Mouse (Mus musculus) hindbrain, embryonic 16.5 days (tissue): Measurements from ENCODE around the gene Mical1. TPM values are rescaled to one million over a fixed set of nuclear protein-coding genes. Genes with fewer than 3 reads are reported as not detected.
A peak's percentile ranks its signal among the peaks of the same experiment; 100 is the strongest.

Experiments
- ATAC-seq: fragments of 200-750 bp; cut with Nextera tagmentation; 2 replicates; pipeline ENCODE4 v1.8.0; 2017; ENCODE audit warnings: moderate TSS enrichment, moderate library complexity
- H3K27ac ChIP-seq: fragments of 300-500 bp; sonication (generic); 2 replicates; pipeline ENCODE4 v1.5.1; 2014; ENCODE audit warnings: low read depth, mild to moderate bottlenecking, control low read depth, low read length, moderate library complexity
- H3K27me3 ChIP-seq: fragments of 300-500 bp; sonication (generic); replicated peaks from 2 replicates; pipeline ENCODE4 v1.6.1; 2014; ENCODE audit warnings: low read length; ENCODE audit not compliant: control insufficient read depth, insufficient read depth
- H3K36me3 ChIP-seq: fragments of 300-500 bp; sonication (generic); 2 replicates; pipeline ENCODE4 v1.6.1; 2014; ENCODE audit warnings: mild to moderate bottlenecking, low read length, moderate library complexity, mixed read lengths; ENCODE audit not compliant: control insufficient read depth, insufficient read depth
- H3K4me1 ChIP-seq: fragments of 300-500 bp; sonication (generic); 2 replicates; pipeline ENCODE4 v1.6.1; 2014; ENCODE audit warnings: low read depth, low read length; ENCODE audit not compliant: control insufficient read depth, insufficient read depth
- H3K4me2 ChIP-seq: fragments of 300-500 bp; sonication (generic); 2 replicates; pipeline ENCODE4 v1.6.1; 2014; ENCODE audit warnings: mild to moderate bottlenecking, low read length, control low read depth, moderate library complexity
- H3K4me3 ChIP-seq: fragments of 300-500 bp; sonication (generic); 2 replicates; pipeline ENCODE4 v1.5.1; 2014; ENCODE audit warnings: mild to moderate bottlenecking, low read length, control low read depth, moderate library complexity
- H3K9ac ChIP-seq: fragments of 300-500 bp; sonication (generic); 2 replicates; pipeline ENCODE4 v1.6.1; 2014; ENCODE audit warnings: low read depth, mild to moderate bottlenecking, control low read depth, low read length, moderate library complexity
- H3K9me3 ChIP-seq: fragments of 300-500 bp; sonication (generic); 2 replicates; pipeline ENCODE4 v1.6.1; 2014; ENCODE audit warnings: mild to moderate bottlenecking, low read length, moderate library complexity; ENCODE audit not compliant: control insufficient read depth
- WGBS: fragments of 180-500 bp; shearing (Covaris S2); extraction: QIAGEN DNeasy Blood & Tissue Kit; methylation state at CpG from one replicate; pipeline ENCODE4 v1.1.7; 2014; 5-methylcytosine and 5-hydroxymethylcytosine counted together
- polyA plus RNA-seq: library from polyadenylated mRNA; unstranded; fragments of >200 nt; fragmentation: Nextera tagmentation; extraction: Ambion mirVana; gene quantifications from 2 replicates; pipeline ENCODE4 v1.2.1, GENCODE M21; 2015

The Mical1 gene
- polyA plus RNA-seq, 1 experiment from 2014 or later, result 25.9 TPM

GRCm38 (mm10) chr10:41472962-41473481 lies 3.1 kb upstream of the Mical1 start:
- H3K4me1 ChIP-seq, result peaks cover 19% of the 10 kb centered on the region
- H3K4me2 ChIP-seq, result no peak overlapping the region
- no peak overlapping the region for H3K27ac ChIP-seq
- no peaks in the 10 kb centered on the region for H3K36me3 ChIP-seq
- WGBS, result 77% methylated on average over 5 of the region's 5 CpGs
- H3K27me3 ChIP-seq, result no peaks in the 10 kb centered on the region
- H3K9me3 ChIP-seq, result no peaks in the 10 kb centered on the region
- no peak overlapping the region for H3K4me3 ChIP-seq
- ATAC-seq, result no peak
- no peak overlapping the region for H3K9ac ChIP-seq

- WGBS, result 87% methylated on average over 6 of the region's 6 CpGs
- no peak for ATAC-seq
- Histone ChIP-seq H3K4me1 (peaks cover 19% of the 10 kb centered on the region), H3K27ac (no peak overlapping the region), H3K9me3 (no peaks in the 10 kb centered on the region), H3K4me2 (no peak overlapping the region), H3K4me3 (no peak overlapping the region), H3K36me3 (no peaks in the 10 kb centered on the region), H3K27me3 (no peaks in the 10 kb centered on the region), H3K9ac (no peak overlapping the region)
Measured at GRCm38 (mm10) chr10:41473782-41474468, 2.2 kb upstream of the Mical1 start.

DNA sequence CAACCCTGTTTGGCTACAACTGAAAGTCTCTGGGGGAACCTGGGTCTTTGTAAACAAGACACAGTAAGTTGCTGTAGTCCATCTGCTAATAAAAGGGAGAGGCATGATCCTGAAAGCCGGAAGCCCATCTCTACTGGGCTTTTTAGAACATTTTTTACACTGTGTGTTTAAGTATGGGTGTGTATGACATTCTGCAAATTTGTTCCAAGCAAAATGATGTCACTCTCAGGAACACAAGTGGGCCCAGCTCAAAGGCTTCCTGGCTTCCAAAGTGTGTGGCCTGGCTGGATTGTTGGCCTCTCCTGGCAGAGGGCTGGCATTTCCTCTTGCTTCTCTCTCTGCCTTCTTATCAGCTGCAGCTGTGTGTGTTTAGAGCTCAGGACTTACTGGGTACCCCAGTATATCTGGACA lies 1.1 kb upstream of the Mical1 start:
- Histone ChIP-seq H3K9ac (no peak overlapping the region), H3K4me1 (peaks cover 19% of the 10 kb centered on the region), H3K4me2 (no peak overlapping the region), H3K36me3 (no peaks in the 10 kb centered on the region), H3K27me3 (no peaks in the 10 kb centered on the region), H3K9me3 (no peaks in the 10 kb centered on the region), H3K4me3 (no peak overlapping the region), H3K27ac (peak overlapping the region; percentile 2; the same call in 1 of the 2 replicates)
- 76% methylated on average over 1 of the region's 1 CpGs for WGBS
- no peak for ATAC-seq

GRCm38 (mm10) chr10:41477018-41477277 lies 834 bp downstream of the Mical1 start:
- Histone ChIP-seq H3K4me2 (peak overlapping the region; percentile 98), H3K36me3 (no peaks in the 10 kb centered on the region), H3K9ac (peak overlapping the region; percentile 68), H3K27ac (peak overlapping the region; percentile 80), H3K9me3 (no peaks in the 10 kb centered on the region), H3K4me1 (peaks cover 19% of the 10 kb centered on the region), H3K4me3 (peak overlapping the region; percentile 52), H3K27me3 (no peaks in the 10 kb centered on the region)
- WGBS, result under 1% methylated on average over 9 of the region's 9 CpGs
- ATAC-seq, result peak; percentile 22

DNA sequence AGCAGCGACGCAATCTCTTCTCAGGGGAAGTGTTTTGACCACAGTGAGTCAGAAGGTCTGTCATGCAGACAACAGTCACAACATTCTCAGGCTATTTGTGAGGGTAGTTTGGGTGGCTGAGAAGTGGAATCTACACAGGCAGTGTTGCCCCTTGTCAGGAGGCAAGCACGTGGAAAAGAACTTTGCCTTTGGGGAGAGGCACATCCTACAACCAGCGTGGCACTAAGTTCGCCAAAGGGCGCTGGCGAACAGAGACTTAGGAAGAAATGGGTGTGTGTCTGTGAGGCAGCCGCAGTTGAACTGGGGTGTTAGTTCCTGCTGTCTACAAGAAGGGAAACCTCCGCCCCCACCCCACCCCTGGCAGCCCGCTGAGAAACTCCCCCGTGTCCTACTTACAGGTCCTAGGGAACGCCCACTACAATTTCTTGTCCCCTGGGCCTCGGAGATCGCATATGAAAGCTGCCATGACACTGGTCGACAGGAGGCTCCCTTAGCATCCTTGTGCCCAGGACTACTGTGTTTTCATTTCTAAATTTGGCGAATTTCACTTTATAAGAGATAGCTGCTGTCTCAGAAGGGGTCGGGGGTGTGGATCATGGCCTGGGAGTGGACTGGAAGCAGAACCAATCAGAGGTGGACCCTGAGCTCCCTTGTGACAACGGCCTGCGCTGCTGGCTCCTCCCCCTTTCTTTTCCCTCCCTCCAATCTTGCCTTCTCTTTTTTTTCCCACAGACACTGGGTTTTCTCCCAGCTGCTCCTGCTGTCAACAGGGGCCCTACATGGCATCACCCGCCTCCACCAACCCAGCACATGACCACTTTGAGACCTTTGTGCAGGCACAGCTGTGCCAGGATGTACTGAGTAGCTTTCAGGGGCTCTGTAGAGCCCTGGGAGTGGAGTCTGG lies 1.4 kb downstream of the Mical1 start:
- peak overlapping the region; percentile 52 for H3K4me3 ChIP-seq
- H3K9me3 ChIP-seq, result no peaks in the 10 kb centered on the region
- peak overlapping the region; percentile 98 for H3K4me2 ChIP-seq
- H3K9ac ChIP-seq, result peak overlapping the region; percentile 68
- peaks cover 19% of the 10 kb centered on the region for H3K4me1 ChIP-seq
- peak; percentile 78 for ATAC-seq
- 2% methylated on average over 20 of the region's 20 CpGs for WGBS
- no peaks in the 10 kb centered on the region for H3K27me3 ChIP-seq
- peak overlapping the region; percentile 80 for H3K27ac ChIP-seq
- H3K36me3 ChIP-seq, result no peaks in the 10 kb centered on the region

GRCm38 (mm10) chr10:41479961-41480360 lies 3.8 kb downstream of the Mical1 start:
- H3K9ac ChIP-seq, result no peak overlapping the region
- 87% methylated on average over 3 of the region's 3 CpGs for WGBS
- no peaks in the 10 kb centered on the region for H3K9me3 ChIP-seq
- no peak overlapping the region for H3K4me3 ChIP-seq
- no peaks in the 10 kb centered on the region for H3K27me3 ChIP-seq
- H3K36me3 ChIP-seq, result peaks cover 2% of the 10 kb centered on the region; the same call in 1 of the 2 replicates
- H3K4me1 ChIP-seq, result peaks cover 19% of the 10 kb centered on the region
- ATAC-seq, result no peak
- H3K4me2 ChIP-seq, result no peak overlapping the region
- no peak overlapping the region for H3K27ac ChIP-seq

GRCm38 (mm10) chr10:41480938-41481880 lies 5.1 kb downstream of the Mical1 start:
- no peaks in the 10 kb centered on the region for H3K9me3 ChIP-seq
- 74% methylated on average over 33 of the region's 33 CpGs for WGBS
- H3K9ac ChIP-seq, result no peak overlapping the region
- no peak overlapping the region for H3K4me3 ChIP-seq
- no peak overlapping the region for H3K27ac ChIP-seq
- peaks cover 10% of the 10 kb centered on the region; the same call in 1 of the 2 replicates for H3K36me3 ChIP-seq
- no peaks in the 10 kb centered on the region for H3K27me3 ChIP-seq
- no peak overlapping the region for H3K4me2 ChIP-seq
- no peak for ATAC-seq
- H3K4me1 ChIP-seq, result peaks cover 13% of the 10 kb centered on the region

- 0 out of 2 replicates have a peak, but pooled peaks have one; percentile 15 for ATAC-seq
- Histone ChIP-seq H3K36me3 (peaks cover 10% of the 10 kb centered on the region; the same call in 1 of the 2 replicates), H3K4me2 (no peak overlapping the region)
Measured at GRCm38 (mm10) chr10:41482446-41482845, 6.3 kb downstream of the Mical1 start.

More at GRCm38 (mm10) chr10:41482446-41482845, 6.3 kb downstream of the Mical1 start:
- H3K27ac ChIP-seq, result no peak overlapping the region
- H3K27me3 ChIP-seq, result no peaks in the 10 kb centered on the region
- H3K4me1 ChIP-seq, result peaks cover 1% of the 10 kb centered on the region; the same call in 1 of the 2 replicates
- H3K9ac ChIP-seq, result no peak overlapping the region
- WGBS, result 66% methylated on average over 7 of the region's 7 CpGs
- no peak overlapping the region for H3K4me3 ChIP-seq
- H3K9me3 ChIP-seq, result no peaks in the 10 kb centered on the region
